Mouse (Mus musculus) kidney, adult 2 months (tissue): ENCODE measurements around the gene Phox2b.

Experiments
- CTCF ChIP-seq: fragments of 200-500 bp; conservative IDR thresholded peaks from 2 replicates; pipeline ENCODE4 v1.5.1; 2011; ENCODE audit warnings: low read depth, mild to moderate bottlenecking, control low read depth, low read length, moderate library complexity, mixed read lengths; ENCODE audit not compliant: insufficient read depth, insufficient read length
- POLR2A ChIP-seq: fragments of 200-500 bp; IDR thresholded peaks from one replicate; pipeline ENCODE4 v1.6.1; 2011; ENCODE audit warnings: low read depth, low read length, control low read depth

- TF ChIP-seq CTCF (no peak), POLR2A (no peak)
Observed at GRCm38 (mm10) chr5:67142622-67143021, 43.5 kb upstream of the Phox2b start.
